Mouse (Mus musculus) cortical plate, adult 2 months (tissue): ENCODE data around the gene Mettl4.
"Not testable (repeated sequence)": the region's sequence is repeated elsewhere in the genome, so short reads cannot be mapped to it uniquely, and the experiment has no call there.

Experiments used
- CTCF ChIP-seq: fragments of 200-500 bp; IDR thresholded peaks from 2 replicates; pipeline ENCODE4 v1.5.1; 2011; ENCODE audit warnings: mild to moderate bottlenecking, control low read depth, low read length; ENCODE audit not compliant: insufficient read depth; ENCODE audit errors: extremely low read depth
- POLR2A ChIP-seq: fragments of 200-500 bp; IDR thresholded peaks from 2 replicates; pipeline ENCODE4 v1.6.1; 2011; ENCODE audit warnings: mild to moderate bottlenecking, low read length, control low read depth; ENCODE audit not compliant: insufficient read depth; ENCODE audit errors: extremely low read depth

- not testable (repeated sequence) for TF ChIP-seq CTCF, POLR2A
These were observed 19.4 kb downstream of the Mettl4 start for GRCm38 (mm10) chr17:94730416-94730815.
